Mouse (Mus musculus) monocyte, adult 5-6 weeks (primary cell): Measurements from ENCODE around the gene Bnip2. TPM values are rescaled to one million over a fixed set of nuclear protein-coding genes. Genes with fewer than 3 reads are reported as not detected.

Source experiments
- ATAC-seq: fragments of 153-309, 156-312 bp; replicated peaks from 2 replicates; pipeline ENCODE4 v1.8.0; 2017; ENCODE audit warnings: mild to moderate bottlenecking; ENCODE audit not compliant: low TSS enrichment, insufficient number of reproducible peaks, severe bottlenecking, poor library complexity, low FRiP score
- total RNA-seq: library from RNA; stranded (forward); fragments of 200-1000, 200-491, 200-594 nt; gene quantifications from 3 replicates; pipeline ENCODE4 v1.2.3, GENCODE M21; 2017

The Bnip2 gene
- total RNA-seq, 1 experiment from 2014 or later: 270 TPM

GRCm38 (mm10) chr9:70039597-70040385 lies 50.5 kb downstream of the Bnip2 start:
- no peak for ATAC-seq

- no peak for ATAC-seq
These were observed 51.3 kb downstream of the Bnip2 start for GRCm38 (mm10) chr9:70040570-70040969.

GRCm38 (mm10) chr9:70042137-70042536 lies 52.9 kb downstream of the Bnip2 start:
- ATAC-seq: no peak

GRCm38 (mm10) chr9:70042935-70043334 lies 53.7 kb downstream of the Bnip2 start:
- ATAC-seq: no peak

- no peak for ATAC-seq
These were observed 55.6 kb downstream of the Bnip2 start for GRCm38 (mm10) chr9:70044865-70045264.

GRCm38 (mm10) chr9:70046255-70046654 lies 57.0 kb downstream of the Bnip2 start:
- no peak for ATAC-seq

GRCm38 (mm10) chr9:70047839-70048238 lies 58.6 kb downstream of the Bnip2 start:
- ATAC-seq: no peak

- ATAC-seq: no peak
These were observed 59.0 kb downstream of the Bnip2 start for GRCm38 (mm10) chr9:70048280-70048679.

- ATAC-seq: no peak
These were observed 59.6 kb downstream of the Bnip2 start for GRCm38 (mm10) chr9:70048751-70049415.

- ATAC-seq: no peak
These were observed 60.1 kb downstream of the Bnip2 start for GRCm38 (mm10) chr9:70049416-70049783.

- no peak for ATAC-seq
These were observed 60.6 kb downstream of the Bnip2 start for GRCm38 (mm10) chr9:70049839-70050238.

- no peak for ATAC-seq
These were observed 63.5 kb downstream of the Bnip2 start for GRCm38 (mm10) chr9:70052730-70053129.

- ATAC-seq: no peak
These were observed 64.1 kb downstream of the Bnip2 start for GRCm38 (mm10) chr9:70053411-70053810.

Other genes with a start within 250 kb of the Bnip2 start
- gene Foxb1, start 228.5 kb upstream of the Bnip2 start, total RNA-seq: not detected in 3 replicates
- gene Gtf2a2, start 23.1 kb downstream of the Bnip2 start, total RNA-seq: 148 to 191 TPM (median 156 TPM) in 3 replicates
- not detected in 3 replicates for gene Gcnt3, start 48.6 kb downstream of the Bnip2 start, total RNA-seq
- 0.64 to 1.7 TPM (median 0.76 TPM) in 3 replicates for gene Fam81a, start 153.1 kb downstream of the Bnip2 start, total RNA-seq
- 14.9 to 33.2 TPM (median 17.7 TPM) in 3 replicates for gene Myo1e, start 217.9 kb downstream of the Bnip2 start, total RNA-seq